Mouse (Mus musculus) brain, embryonic 14.5 days (tissue): ENCODE measurements around the gene Spc24.

Experiments
- CTCF ChIP-seq: fragments of 200-500 bp; IDR thresholded peaks from 2 replicates; pipeline ENCODE4 v1.5.1; 2012; ENCODE audit warnings: inconsistent platforms, mild to moderate bottlenecking, moderate library complexity, borderline replicate concordance; ENCODE audit not compliant: insufficient read depth, insufficient read length; ENCODE audit errors: extremely low read depth
- POLR2A ChIP-seq: fragments of 200-500 bp; IDR thresholded peaks from 2 replicates; pipeline ENCODE4 v1.6.1; 2012; ENCODE audit warnings: mild to moderate bottlenecking, inconsistent platforms, borderline replicate concordance; ENCODE audit not compliant: poor library complexity, insufficient read depth, insufficient read length, severe bottlenecking; ENCODE audit errors: extremely low read depth

DNA sequence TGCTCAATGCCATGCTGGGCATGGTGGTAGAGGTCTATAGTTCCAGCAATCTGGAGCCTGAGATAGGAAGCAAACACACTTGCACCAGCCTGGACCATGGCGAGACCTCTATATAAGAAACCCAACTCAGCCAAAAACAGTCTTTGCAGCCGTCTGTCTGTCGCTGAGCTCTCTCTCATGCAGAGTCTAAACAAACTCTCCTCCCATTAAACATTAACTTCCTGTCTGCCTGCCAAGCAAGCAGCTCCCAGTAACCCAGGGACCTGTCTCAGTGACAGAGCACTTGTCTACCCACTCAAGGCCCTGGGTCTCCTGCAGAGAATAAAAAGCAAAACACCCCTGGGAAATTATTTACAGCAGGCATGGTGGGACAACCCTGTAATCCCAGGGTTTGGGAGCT is 23.5 kb downstream of the Spc24 start:
- TF ChIP-seq CTCF = no peak
- no peak for TF ChIP-seq POLR2A
